Mouse (Mus musculus) cerebellum, adult 9-10 months (tissue): ENCODE results near the gene Supt20.
"Not testable (repeated sequence)": the region's sequence is repeated elsewhere in the genome, so short reads cannot be mapped to it uniquely, and the experiment has no call there.

Experiments used
- DNase-seq: peaks from one replicate; pipeline ENCODE4 v3.0.0; 2022

The Supt20 gene

GRCm38 (mm10) chr3:54692202-54693055 is at the start of gene Supt20:
Gene Supt20 (plus strand): TSS chr3:54692807.
- peak; percentile 93 for DNase-seq

DNA sequence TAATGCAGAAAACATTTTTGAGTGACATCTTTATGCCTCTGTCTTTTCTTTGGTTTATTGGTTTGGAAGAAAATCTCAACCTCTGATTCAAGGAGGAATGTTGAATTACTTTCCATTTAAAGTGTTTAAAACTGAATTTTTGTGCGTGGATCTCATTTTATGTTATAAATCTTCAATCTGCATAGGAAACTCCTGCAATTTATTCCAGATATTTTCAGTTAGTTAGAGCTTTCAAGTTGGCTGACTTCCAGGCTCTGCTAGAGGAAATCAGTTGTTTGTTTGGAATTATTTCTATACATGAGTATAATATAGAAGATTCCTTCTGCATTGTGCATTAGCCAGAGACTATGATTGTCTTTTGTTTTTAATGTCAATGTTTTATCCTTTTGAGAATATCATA is 49.8 kb upstream of the Supt20 start:
- DNase-seq = no peak

DNA sequence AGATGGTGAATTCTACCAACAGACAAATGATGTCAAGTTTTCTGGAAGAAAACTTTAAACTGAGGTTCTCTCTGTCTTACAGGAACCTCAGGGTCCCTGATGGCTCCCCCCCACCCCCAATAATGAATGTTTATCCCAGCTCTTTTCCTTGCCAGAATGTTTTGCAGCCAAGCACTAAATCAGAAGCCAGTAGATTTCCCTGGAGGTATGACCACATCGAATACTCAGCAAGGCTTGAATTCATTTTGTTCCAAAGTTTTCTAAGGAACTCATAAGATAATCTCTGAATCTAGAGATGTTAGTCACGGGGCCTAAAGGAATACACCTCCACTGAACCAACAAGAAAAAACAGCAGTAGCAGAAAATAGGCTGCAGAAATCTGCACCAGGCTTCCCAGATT is 45.0 kb upstream of the Supt20 start:
- DNase-seq = no peak

- DNase-seq = no peak
These were observed 41.0 kb upstream of the Supt20 start for GRCm38 (mm10) chr3:54651576-54651975.

DNA sequence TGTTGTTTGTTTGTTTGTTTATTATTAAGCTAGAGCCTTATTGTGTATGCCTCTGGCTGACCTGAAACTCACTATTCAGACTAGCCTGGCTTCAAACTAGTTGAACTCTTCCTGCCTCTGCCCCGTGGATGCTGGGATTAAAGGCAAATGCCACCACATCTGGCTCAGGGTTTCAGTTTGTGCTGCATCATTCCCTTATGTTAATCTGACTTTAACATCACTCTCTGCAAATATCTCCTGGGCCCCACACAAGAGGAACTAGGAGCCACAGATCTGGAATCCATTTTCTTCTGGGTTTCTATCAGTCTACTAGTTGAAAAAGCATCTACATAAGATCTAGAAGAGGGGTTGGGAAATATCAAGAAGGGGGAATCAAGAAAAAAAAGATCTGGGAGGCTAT is 38.4 kb upstream of the Supt20 start:
- DNase-seq = no peak

GRCm38 (mm10) chr3:54657090-54657489 is 35.5 kb upstream of the Supt20 start:
- no peak for DNase-seq

DNA sequence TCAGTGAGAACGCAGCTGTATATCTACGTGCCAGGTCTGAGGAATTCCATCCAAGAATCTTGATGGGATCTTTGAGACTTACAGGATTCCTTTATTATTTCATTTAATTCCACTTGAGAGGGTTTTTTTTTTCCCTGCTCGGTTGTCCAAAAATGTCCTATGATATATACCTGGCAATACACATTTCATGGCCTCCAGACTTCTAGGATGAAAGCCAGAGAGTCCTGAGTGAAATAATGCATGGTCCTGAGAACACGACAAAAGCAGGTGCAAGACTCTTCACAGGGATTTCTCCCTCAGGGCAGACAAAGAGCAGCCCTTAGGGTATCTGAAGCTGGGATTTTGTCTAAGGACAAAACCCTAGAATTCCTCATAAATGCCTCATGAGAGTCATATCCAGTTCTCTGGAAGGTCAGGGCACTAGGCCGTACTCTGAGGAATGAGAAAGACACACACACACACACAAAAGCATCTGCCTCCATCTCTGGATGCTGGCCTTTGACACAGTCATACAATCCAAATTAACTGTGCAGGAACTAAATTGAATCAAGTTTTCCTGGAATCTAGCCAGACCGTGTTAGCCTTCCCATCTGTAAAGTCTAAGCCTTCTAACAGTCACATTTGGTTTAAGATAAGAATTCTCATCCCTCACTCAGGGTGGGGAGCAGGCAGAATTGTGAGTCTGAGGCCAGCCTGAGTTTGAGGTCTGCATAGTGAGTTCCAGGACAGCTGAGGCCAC is 34.5 kb upstream of the Supt20 start:
- no peak for DNase-seq

DNA sequence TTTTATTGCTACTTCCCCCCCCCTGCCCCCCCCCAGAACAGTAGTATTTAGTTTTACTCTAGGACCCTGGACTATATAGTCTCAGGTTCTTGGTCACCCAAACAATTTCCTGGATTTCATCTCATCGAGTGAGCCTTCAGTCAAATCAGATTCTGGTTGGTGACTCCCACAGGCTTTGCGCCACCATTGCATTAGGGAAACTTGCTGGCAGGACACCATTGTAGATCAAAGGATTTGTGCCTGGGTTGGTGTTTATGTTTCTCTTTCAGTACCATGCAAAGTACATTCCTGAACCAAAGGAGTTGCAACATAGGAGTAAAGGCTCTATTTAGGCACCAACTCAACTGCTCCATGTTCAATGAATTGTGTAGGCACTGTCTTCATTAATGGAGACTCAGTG is 32.9 kb upstream of the Supt20 start:
- DNase-seq = no peak

GRCm38 (mm10) chr3:54662411-54662810 is 30.2 kb upstream of the Supt20 start:
- no peak for DNase-seq

GRCm38 (mm10) chr3:54668141-54668540 is 24.5 kb upstream of the Supt20 start:
- no peak for DNase-seq

GRCm38 (mm10) chr3:54668722-54669121 is 23.9 kb upstream of the Supt20 start:
- DNase-seq = no peak

GRCm38 (mm10) chr3:54669559-54669958 is 23.0 kb upstream of the Supt20 start:
- DNase-seq = no peak

DNA sequence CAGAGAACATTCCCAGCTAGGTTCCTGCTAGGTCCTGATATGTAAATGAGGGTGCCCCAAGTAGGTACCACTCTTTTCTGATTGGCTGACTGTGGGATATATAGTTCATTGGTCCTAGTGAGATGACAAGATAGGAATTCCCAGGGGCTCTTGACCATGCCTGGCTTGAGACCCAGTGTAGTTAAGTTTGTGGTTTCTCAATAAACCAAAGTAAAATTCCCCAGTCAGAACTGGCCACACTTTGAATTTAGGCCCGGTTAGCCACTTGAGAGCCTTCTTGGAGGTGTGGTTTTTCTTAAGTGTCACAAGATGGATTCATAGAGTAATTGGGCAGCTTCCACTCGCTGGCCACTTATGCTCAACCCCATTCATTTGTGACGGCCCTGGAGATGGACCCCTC is 20.5 kb upstream of the Supt20 start:
- DNase-seq = no peak

DNA sequence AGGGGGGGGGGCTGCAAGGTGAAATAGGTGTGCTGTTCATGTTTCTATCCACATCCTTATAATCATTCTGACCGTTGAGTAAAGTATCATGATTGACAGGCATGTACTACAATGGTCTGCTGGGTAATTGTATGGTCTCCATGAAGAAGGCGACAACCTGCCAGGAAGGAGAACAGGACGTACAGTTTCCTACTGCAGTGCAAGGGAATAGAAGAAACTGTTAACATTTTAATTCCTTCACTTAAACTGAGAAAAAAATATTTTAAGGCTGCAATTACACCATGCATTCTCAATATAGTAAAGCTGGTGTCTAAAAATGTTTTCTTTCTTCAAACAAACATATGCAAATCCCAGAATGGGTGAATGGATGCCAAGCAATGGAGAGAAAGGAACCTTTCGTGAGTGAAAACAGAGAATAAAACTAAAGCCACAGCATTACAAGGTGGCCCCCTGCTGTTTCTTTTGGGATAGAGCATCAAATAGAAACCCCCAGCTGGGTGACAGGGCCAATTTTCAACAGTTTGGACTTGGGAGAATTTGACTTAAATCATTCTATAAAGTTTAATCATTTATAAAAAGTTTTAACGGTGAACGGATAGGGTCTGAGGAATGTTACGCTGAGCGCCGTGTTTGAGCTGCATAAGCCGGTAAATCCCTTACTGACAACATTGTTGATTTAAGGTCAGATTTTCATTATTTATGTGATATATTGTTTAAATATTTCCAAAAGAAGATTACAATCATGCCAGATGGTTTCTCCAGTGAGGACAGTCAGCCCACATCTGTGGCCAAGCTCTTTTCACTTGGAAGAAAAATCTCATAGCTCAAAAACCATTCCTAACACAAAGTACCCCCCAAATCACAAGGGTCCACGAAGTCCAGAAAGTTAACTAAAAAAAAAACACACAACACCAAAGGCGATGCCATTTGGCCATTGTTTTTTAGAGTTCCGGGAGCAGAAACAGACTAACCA is 19.8 kb upstream of the Supt20 start:
- no peak for DNase-seq

GRCm38 (mm10) chr3:54676818-54677217 is 15.8 kb upstream of the Supt20 start:
- DNase-seq = no peak

DNA sequence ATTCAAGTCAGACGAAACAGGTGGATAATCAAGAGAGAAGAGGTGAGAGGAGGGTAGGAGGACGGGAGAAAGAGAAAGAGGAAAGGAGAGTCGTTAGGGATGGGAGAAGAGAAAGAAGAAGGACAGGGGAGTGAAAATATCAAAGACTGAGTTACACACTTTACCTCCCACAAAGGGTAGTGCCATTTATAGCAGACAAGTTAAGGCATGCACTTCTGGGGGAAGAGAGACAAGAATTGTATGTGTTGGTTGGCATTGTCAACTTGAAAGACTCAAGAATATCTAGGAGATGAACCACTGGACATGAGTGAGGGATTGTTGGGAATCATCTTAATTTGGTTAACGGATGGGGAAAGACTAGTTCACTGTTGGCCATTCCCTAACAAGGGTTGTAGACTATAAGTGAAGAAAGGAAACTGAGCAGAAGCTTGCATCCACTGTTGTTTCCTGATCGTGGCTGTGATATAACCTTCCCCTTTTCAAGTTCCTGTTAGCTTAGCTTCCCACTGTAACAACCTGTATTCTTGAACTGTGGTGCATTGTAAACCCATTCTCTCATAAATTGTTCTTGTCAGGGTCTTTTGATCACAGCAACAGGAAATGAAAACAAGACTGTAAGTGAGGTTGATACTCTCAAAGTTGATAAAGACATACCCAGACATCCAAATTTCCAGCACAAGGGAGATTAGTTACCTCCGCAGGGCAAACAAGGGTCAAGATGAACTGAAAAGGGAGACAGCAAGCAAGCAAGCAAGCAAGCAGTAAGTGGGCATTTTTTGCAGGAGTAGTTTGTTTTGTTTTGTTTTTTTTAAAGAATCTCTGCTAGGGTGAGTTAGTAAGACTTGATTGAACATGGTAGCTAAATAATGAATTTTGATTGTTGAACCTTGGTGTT is 11.1 kb upstream of the Supt20 start:
- no peak for DNase-seq

DNA sequence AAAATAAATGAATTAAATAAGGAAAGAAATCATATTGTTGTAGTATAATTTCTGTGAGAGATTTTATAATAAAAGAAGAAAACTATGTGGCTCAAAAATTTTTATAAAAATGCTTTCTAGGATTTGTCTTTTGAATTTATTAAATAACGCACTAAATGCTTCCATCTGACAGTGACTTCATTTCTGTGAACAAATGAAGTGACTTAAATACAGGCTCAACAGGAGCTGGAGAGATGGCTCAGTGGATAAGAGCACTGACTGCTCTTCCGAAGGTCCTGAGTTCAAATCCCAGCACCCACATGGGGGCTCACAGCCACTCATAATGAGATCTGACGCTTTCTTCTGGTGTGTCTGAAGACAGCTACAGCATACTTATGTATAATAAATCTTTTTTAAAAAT is 7.4 kb upstream of the Supt20 start:
- DNase-seq = no peak

DNA sequence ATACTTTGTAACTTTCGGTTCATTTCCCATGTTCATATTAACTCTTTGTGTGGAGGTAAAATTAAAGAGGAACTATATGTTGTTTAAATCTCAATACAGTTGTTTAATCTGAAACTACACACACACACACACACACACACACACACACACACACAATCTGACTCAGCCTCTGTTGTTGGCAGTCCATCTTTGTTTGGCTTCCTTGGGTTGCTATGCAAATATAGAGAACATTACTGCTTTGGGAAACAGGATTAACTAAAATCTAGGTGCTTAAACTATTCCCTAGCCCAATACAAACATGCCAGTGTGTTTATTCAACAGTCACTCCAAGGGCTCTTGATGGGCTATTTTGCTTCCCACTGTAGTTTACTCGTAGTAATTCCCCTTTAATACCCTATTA is 5.4 kb upstream of the Supt20 start:
- DNase-seq = no peak

GRCm38 (mm10) chr3:54689091-54689490 is 3.5 kb upstream of the Supt20 start:
- DNase-seq = no peak

GRCm38 (mm10) chr3:54693056-54693415 is 429 bp downstream of the Supt20 start:
- no peak for DNase-seq

DNA sequence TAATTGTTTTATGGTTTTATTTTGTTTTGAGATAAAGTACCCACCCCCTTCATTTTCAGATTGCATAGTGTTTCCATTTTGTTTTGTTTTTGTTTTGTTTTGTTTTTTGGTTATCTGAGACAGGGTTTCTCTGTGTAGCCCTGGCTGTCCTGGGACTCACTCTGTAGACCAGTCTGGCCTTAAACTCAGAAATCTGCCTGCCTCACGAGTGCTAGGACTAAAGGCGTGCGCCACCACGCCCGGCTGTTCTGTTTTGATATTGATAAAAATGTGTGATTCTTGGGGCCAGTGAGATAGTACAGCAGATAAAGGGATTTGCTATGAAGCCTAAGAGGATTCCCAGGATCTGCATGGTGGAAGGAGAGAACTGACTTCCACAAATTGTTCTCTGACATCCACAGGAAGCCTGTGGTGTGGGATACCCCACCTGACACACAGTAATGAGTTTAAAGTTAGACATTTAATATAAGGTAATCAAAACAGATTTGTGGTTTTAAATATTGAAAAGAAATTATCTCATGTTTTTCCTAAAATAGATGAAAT is 7.2 kb downstream of the Supt20 start:
- no peak for DNase-seq

DNA sequence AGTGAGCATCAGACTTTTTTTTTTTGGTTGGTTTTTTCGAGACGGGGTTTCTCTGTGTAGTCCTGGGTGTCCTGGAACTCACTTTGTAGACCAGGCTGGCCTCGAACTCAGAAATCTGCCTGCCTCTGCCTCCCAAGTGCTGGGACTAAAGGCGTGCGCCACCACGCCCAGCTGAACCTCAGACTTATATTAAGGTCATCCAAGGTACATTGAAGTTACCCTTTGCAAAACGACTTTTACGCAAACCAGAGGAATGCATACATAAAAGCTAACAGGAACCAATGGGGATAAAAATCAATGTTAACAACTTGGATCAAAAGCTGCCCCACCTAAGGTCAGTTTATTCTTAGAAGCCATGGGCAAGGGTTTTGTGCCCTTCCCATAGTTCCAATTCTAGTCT is 11.5 kb downstream of the Supt20 start:
- DNase-seq = not testable (repeated sequence)
